Mouse (Mus musculus) MEL (cell line): Measurements from ENCODE around the gene Eef2k.

ENCODE experiments used
- CHD1 ChIP-seq: IDR thresholded peaks from 2 replicates; pipeline ENCODE4 v1.6.1; 2012; ENCODE audit warnings: low read depth, mild to moderate bottlenecking, inconsistent platforms, low read length, improper control_type of control experiment
- CHD2 ChIP-seq: IDR thresholded peaks from 2 replicates; pipeline ENCODE4 v1.6.1; 2011; ENCODE audit warnings: low read length, improper control_type of control experiment
- CTCF ChIP-seq, 3 experiments: IDR thresholded peaks in 2 of 3; conservative IDR thresholded peaks in 1 of 3; 2 replicates each; pipeline ENCODE4 v1.5.1; 2011 to 2012; ENCODE audit warnings: low read length in 3 of 3, low read depth in 2 of 3, mild to moderate bottlenecking in 2 of 3, improper control_type of control experiment in 1 of 3, inconsistent platforms in 1 of 3, mixed read lengths in 1 of 3, moderate library complexity in 1 of 3; ENCODE audit not compliant: control insufficient read depth in 1 of 3, insufficient read depth in 1 of 3, poor library complexity in 1 of 3, severe bottlenecking in 1 of 3
- E2F4 ChIP-seq: IDR thresholded peaks from 2 replicates; pipeline ENCODE4 v1.6.1; 2011; ENCODE audit warnings: low read depth, low read length, improper control_type of control experiment, borderline replicate concordance
- ELF1 ChIP-seq: IDR thresholded peaks from 2 replicates; pipeline ENCODE4 v1.6.1; 2014; ENCODE audit warnings: low read depth, mild to moderate bottlenecking, inconsistent platforms, low read length, improper control_type of control experiment, moderate library complexity
- GABPA ChIP-seq: IDR thresholded peaks from 2 replicates; pipeline ENCODE4 v1.6.1; 2012; ENCODE audit warnings: low read depth, mild to moderate bottlenecking, inconsistent platforms, low read length, improper control_type of control experiment, moderate library complexity
- MAZ ChIP-seq: IDR thresholded peaks from 2 replicates; pipeline ENCODE4 v1.6.1; 2012; ENCODE audit warnings: low read depth, mild to moderate bottlenecking, inconsistent platforms, low read length, improper control_type of control experiment
- MYB ChIP-seq: IDR thresholded peaks from 2 replicates; pipeline ENCODE4 v1.6.1; 2011; ENCODE audit warnings: mild to moderate bottlenecking, low read depth, low read length, improper control_type of control experiment
- POLR2A ChIP-seq, 2 experiments: IDR thresholded peaks; 2 replicates each; pipeline ENCODE4 v1.6.1; 2011 to 2012; ENCODE audit warnings: low read length in 2 of 2, mild to moderate bottlenecking in 2 of 2, control low read depth in 1 of 2, improper control_type of control experiment in 1 of 2, low read depth in 1 of 2, moderate library complexity in 1 of 2; ENCODE audit not compliant: control insufficient read depth in 1 of 2, insufficient read depth in 1 of 2, poor library complexity in 1 of 2
- POLR2AphosphoS2 ChIP-seq: IDR thresholded peaks from 2 replicates; pipeline ENCODE4 v1.6.1; 2011; ENCODE audit warnings: low read length, improper control_type of control experiment
- USF1 ChIP-seq: IDR thresholded peaks from 2 replicates; pipeline ENCODE4 v1.6.1; 2014; ENCODE audit warnings: low read depth, mild to moderate bottlenecking, inconsistent platforms, low read length, improper control_type of control experiment, moderate library complexity
- ZKSCAN1 ChIP-seq: IDR thresholded peaks from 2 replicates; pipeline ENCODE4 v1.6.1; 2012; ENCODE audit warnings: low read depth, mild to moderate bottlenecking, inconsistent platforms, low read length, improper control_type of control experiment, moderate library complexity

DNA sequence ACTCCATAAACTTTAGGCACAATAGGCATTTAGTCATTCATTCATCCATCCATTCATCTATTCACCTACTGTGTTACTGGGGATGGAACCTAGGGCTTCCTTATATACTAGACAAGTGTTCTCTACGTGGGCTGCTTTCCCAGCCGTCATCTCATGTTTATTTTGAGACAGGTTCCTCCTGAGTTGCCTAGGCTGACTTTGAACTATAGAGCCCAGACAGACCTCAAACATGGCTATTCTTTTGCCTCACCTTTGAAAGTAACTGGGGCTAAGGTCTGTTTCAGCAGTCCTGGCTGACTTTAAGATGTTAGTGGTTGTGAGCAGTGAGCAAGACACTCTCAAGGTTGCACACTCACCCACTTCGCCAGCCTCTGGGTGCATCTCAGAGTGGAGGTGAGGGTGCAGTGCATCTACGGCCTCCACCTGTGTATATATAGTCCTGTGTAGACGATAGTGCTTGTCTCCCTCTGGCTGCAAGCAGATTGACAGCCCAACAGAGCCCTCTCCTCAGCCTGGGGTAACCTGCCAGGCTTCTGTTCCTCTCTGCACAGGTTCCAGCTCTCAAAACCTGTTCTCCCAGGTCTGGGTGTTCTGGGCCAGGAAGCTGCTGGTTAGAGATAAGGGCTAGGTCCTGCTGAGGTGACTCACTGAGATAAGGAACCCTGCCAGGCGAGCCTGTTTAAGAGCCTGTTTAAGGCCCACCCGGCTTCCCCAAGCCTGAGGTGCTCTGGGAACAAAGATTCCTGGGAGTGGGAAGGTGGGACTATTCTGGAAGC, 32.3 kb downstream of the Eef2k start:
- TF ChIP-seq GABPA (no peak), ELF1 (no peak), CTCF (IDR thresholded peaks at IDR 0.05 in 2 of 3, conservative IDR thresholded peaks at IDR 0.05 in 1 of 3; ENCODE audit: control insufficient read depth in 1 of 3, insufficient read depth in 1 of 3, low read depth in 2 of 3, low read length in 3 of 3, poor library complexity in 1 of 3, severe bottlenecking in 1 of 3) (no peak), MAZ (peak; percentile 82; the same call in 1 of the 2 replicates), MYB (no peak), E2F4 (no peak), CHD1 (0 out of 2 replicates have a peak, but pooled peaks have one; percentile 21), POLR2A (IDR thresholded peaks at IDR 0.05; ENCODE audit: control insufficient read depth in 1 of 2, insufficient read depth in 1 of 2, low read depth in 1 of 2, low read length in 2 of 2, poor library complexity in 1 of 2) (peak in 1 of 2 experiments; percentile 31; a peak in 1 of 4 replicates), POLR2AphosphoS2 (no peak), CHD2 (no peak; the same call in 1 of the 2 replicates), ZKSCAN1 (no peak), USF1 (no peak)
